Mouse (Mus musculus): ENCODE results near the gene Iqcn.

DNA sequence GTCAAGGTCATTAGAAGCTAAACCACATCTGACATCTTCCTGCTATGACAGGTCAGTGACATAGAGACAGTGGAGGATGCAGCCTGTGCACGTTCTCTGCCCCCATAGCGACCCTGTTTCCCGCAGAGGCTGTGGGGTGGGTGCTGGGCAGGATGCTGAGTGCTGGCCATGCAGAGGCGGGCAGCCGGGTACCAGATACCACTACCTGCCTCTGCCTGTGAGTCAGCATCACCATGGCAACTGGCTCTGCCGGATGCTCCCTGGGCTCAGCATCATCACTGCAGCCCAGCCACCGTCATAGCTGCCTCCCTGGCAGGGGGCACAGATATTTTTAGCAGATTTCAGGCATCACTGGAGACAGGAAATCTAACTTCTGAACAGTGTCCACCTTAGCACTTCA, 19.0 kb upstream of the Iqcn start:
- no peak for TF ChIP-seq CTCF (IDR thresholded peaks at IDR 0.05)
- no peak for TF ChIP-seq EP300 (IDR thresholded peaks at IDR 0.05; ENCODE audit: insufficient read depth, low read depth, low read length)
- no peak for TF ChIP-seq POLR2A (IDR thresholded peaks at IDR 0.05; ENCODE audit: insufficient read depth, low read depth, low read length)
